Mouse (Mus musculus): Measurements from ENCODE around the gene Kcna7. TPM values are rescaled to one million over a fixed set of nuclear protein-coding genes. Genes with fewer than 3 reads are reported as not detected.
"Not testable (repeated sequence)": the region's sequence is repeated elsewhere in the genome, so short reads cannot be mapped to it uniquely, and the experiment has no call there.

Gene Kcna7
- polyA plus RNA-seq, 1 experiment: not detected

DNA sequence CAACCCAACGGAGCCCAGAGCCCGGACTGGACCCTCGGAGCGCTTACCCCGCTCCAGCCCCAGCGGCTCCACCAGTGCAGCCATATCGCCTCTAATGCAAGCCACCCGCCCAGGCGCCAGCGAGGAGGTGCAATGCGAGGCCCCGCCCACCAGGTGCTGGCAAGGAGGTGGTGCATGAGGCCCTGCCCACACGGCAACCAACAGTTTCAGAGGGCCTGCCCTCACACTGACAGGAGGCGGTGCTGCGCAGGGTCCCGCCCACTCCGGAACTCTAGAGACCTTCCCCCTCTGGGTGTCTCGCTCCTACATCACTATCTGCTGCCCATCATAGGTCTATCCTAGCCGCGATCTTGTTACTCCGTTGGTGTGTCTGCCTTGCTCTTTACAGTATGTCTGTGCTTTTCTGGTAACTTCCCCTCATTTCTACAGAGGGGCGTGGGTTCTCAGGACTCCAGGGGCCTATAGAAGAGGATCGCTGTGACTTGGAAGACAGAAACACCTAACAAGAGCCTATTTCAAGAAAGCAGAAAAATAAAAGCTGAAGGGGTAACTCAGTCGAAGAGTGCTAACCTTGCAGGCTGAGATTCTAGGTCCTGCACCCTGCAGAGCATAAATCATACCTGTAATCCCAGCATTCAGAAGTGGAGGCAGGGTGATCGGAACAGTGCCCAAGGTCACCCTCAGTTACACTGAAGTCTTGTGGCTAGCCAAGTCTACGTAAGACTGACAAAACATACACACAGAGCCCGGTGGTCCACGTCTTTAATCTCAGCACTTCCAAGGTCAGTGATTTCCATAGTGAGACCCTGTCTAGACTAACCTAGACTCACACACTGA is 34.8 kb upstream of the Kcna7 start, which contains the start of gene Lin7b:
TSS of gene Lin7b (minus strand) at position 109 of the 837 bp plus-strand sequence.
- Histone ChIP-seq H3K4me3 (replicated peaks; ENCODE audit: control insufficient read depth, low read depth, low read length) (no peak within 1 kb of the TSS), H3K4me1 (ENCODE audit: control insufficient read depth, insufficient read depth, low read length) (no peaks in the 10 kb centered on the region; the same call in 1 of the 2 replicates), H3K27ac (ENCODE audit: control insufficient read depth, insufficient read depth, low read depth, low read length, poor library complexity) (no peak within 1 kb of the TSS)
- 0 out of 2 replicates have a peak, but pooled peaks have one; percentile 7 for TF ChIP-seq CTCF (IDR thresholded peaks at IDR 0.05; ENCODE audit: control insufficient read depth, insufficient read depth, low read length)
- no peak for TF ChIP-seq POLR2A (IDR thresholded peaks at IDR 0.05; ENCODE audit: borderline replicate concordance, control insufficient read depth, low read depth, low read length)
- 12% methylated on average over 28 of the region's 28 CpGs for WGBS

DNA sequence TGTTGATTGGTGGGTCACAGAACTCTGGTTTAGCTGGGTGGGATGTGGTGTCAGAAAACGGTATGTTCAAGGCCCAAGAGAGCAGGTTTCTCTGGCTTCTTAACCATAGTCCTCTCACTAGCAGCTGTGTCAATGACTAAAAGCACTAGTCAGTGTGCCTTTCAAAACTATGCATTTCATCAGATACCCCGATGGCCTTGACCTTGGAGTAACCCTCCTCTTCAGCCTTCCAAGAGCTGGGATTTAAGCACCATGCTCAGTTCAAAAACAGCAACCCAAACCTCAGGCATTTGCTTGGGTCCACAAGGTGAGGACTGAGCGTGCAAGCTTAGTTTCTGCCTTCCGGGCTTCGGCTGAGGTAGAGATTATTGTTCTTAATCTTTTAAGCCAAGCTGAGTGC is 33.1 kb upstream of the Kcna7 start:
- Histone ChIP-seq H3K4me3 (replicated peaks; ENCODE audit: control insufficient read depth, low read depth, low read length) (no peak overlapping the region), H3K4me1 (ENCODE audit: control insufficient read depth, insufficient read depth, low read length) (no peaks in the 10 kb centered on the region; the same call in 1 of the 2 replicates), H3K27ac (ENCODE audit: control insufficient read depth, insufficient read depth, low read depth, low read length, poor library complexity) (no peak overlapping the region)
- 83% methylated on average over 5 of the region's 5 CpGs for WGBS
- TF ChIP-seq CTCF (IDR thresholded peaks at IDR 0.05; ENCODE audit: control insufficient read depth, insufficient read depth, low read length): no peak
- no peak for TF ChIP-seq POLR2A (IDR thresholded peaks at IDR 0.05; ENCODE audit: borderline replicate concordance, control insufficient read depth, low read depth, low read length)

DNA sequence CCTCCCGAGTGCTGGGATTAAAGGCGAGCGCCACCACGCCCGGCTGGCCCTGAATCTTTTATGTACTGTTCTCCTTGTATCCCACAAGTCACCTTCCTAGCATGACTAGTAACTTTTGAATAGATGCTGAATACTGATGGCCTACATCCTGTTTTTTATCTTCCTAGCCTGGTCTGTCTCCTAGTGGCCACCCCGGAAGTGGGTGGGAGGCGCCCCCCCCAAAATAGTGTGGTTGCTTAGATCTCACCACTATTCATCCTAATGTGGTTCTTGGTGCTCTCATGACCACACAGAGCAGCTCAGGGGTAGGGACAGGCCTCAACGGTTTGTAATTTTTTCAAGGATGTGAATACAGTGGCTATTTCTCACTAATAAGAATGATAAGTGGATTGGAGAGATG is 30.8 kb upstream of the Kcna7 start:
- Histone ChIP-seq H3K27ac (ENCODE audit: control insufficient read depth, insufficient read depth, low read depth, low read length, poor library complexity) (no peak overlapping the region), H3K4me3 (replicated peaks; ENCODE audit: control insufficient read depth, low read depth, low read length) (no peak overlapping the region), H3K4me1 (ENCODE audit: control insufficient read depth, insufficient read depth, low read length) (no peaks in the 10 kb centered on the region; the same call in 1 of the 2 replicates)
- TF ChIP-seq POLR2A (IDR thresholded peaks at IDR 0.05; ENCODE audit: borderline replicate concordance, control insufficient read depth, low read depth, low read length) (no peak), CTCF (IDR thresholded peaks at IDR 0.05; ENCODE audit: control insufficient read depth, insufficient read depth, low read length) (no peak)
- 79% methylated on average over 8 of the region's 8 CpGs for WGBS

DNA sequence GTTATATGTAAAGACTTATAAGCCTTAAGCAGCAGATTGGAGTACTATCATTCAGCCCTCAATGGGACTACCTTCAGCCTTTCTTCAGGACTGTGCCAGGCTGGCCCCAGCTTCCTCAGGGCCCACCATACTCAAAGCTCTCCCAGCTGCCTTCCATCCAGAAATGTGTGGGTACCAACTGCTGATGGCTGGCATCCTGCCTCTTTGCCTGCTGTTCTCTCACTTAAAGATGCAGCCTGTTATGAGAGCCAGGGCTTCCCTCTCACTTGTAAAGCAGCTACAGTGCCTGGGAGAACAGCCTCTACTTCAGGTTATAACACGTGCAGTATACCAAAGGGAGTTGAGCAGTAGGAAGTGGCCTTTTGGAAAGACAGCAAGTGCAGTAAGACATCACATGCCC is 29.4 kb upstream of the Kcna7 start:
- H3K4me3 ChIP-seq (replicated peaks; ENCODE audit: control insufficient read depth, low read depth, low read length): no peak overlapping the region

DNA sequence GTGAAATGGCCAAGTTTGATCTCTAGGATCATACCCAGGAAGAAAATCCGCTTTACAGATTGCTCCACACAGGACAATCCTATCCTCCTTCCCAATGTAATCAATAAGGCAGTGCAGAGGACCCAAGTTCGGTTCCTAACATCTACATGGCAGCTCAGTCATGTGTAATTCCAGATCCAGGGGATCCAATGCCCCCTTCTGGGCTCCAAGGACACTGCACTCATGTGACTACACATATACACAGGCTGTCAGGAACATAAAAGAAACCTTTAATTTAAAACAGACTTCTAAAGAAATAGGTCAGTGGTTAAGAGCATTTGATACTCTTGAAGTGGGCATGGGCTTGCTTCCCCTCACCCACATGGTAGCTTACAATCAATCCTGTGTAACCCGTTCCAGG is 19.4 kb upstream of the Kcna7 start:
- Histone ChIP-seq H3K27ac (ENCODE audit: control insufficient read depth, insufficient read depth, low read depth, low read length, poor library complexity) (no peak overlapping the region), H3K4me1 (ENCODE audit: control insufficient read depth, insufficient read depth, low read length) (no peaks in the 10 kb centered on the region), H3K4me3 (replicated peaks; ENCODE audit: control insufficient read depth, low read depth, low read length) (no peak overlapping the region)
- TF ChIP-seq POLR2A (IDR thresholded peaks at IDR 0.05; ENCODE audit: borderline replicate concordance, control insufficient read depth, low read depth, low read length) (no peak), CTCF (IDR thresholded peaks at IDR 0.05; ENCODE audit: control insufficient read depth, insufficient read depth, low read length) (no peak)
- WGBS: 90% methylated on average over 3 of the region's 3 CpGs

More for the DNA sequence above, 29.4 kb upstream of the Kcna7 start:
- Histone ChIP-seq H3K4me1 (ENCODE audit: control insufficient read depth, insufficient read depth, low read length) (no peaks in the 10 kb centered on the region), H3K27ac (ENCODE audit: control insufficient read depth, insufficient read depth, low read depth, low read length, poor library complexity) (no peak overlapping the region)
- 82% methylated on average over 1 of the region's 1 CpGs for WGBS
- no peak for TF ChIP-seq CTCF (IDR thresholded peaks at IDR 0.05; ENCODE audit: control insufficient read depth, insufficient read depth, low read length)
- TF ChIP-seq POLR2A (IDR thresholded peaks at IDR 0.05; ENCODE audit: borderline replicate concordance, control insufficient read depth, low read depth, low read length): no peak

DNA sequence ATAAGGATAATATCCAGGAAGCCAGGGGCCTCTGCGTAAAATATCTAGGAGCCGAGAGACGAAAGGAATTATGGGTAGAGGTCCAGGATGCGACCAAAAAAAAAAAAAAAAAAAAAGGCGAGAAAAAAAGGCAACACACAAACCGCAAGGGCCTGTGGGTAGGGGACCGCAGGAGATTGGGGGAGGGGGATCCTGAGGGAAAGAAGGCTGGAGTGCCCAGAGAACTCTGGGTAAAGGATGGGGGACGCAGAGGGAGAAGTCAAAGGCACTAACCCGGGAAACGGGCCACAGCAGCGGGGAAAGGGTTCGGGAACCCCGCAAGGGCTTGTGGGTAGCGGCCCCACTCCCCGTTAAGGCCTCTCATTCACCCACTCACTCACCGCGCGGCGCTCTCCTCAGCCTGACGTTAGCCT is 10.3 kb upstream of the Kcna7 start:
- peak overlapping the region; percentile 92 for H3K27ac ChIP-seq (ENCODE audit: control insufficient read depth, insufficient read depth, low read depth, low read length, poor library complexity)
- H3K4me3 ChIP-seq (replicated peaks; ENCODE audit: control insufficient read depth, low read depth, low read length): peak overlapping the region; percentile 78
- whole genome bisulfite sequencing: under 1% methylated on average over 20 of the region's 20 CpGs
- H3K4me1 ChIP-seq (ENCODE audit: control insufficient read depth, insufficient read depth, low read length): peaks cover 4% of the 10 kb centered on the region; the same call in 1 of the 2 replicates
- TF ChIP-seq CTCF (IDR thresholded peaks at IDR 0.05; ENCODE audit: control insufficient read depth, insufficient read depth, low read length): no peak
- TF ChIP-seq POLR2A (IDR thresholded peaks at IDR 0.05; ENCODE audit: borderline replicate concordance, control insufficient read depth, low read depth, low read length): no peak

DNA sequence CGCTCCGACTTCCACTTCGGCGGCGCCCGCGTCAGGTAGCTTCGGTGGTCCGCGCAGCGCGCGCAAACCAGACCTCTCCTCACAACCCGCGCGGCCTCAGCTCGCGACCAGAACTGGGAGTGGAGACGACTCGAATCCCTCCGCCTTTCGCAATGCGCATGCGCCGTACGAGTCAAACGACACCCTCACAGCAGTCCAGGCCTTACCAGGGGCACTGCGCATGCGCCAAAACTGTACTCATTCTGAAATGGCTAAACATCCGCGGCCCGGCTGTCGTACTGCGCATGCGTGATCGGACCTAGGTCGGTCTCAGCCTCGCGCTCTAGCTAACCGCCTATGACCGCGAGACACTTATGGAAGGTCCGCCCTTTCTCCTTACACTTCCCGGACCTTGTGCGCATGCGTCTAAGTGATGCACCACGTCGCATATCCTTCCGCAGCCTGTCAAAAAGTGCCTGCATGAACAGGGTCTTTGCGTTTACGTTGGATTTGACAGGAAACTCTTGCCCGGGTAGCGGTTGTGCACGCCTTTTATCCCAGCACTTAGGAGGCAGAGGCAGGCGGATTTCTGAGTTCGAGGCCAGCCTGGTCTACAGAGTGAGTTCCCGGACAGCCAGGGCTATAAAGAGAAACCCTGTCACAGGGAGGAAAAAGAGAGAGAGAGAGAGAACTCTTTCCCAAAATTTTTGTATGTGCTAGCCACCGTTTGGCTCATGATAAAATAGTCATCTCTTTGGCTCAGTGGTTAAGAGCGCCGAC is 9.7 kb upstream of the Kcna7 start, which contains the start of gene Snrnp70:
TSS of gene Snrnp70 (minus strand) at position 165 of the 759 bp plus-strand sequence.
- under 1% methylated on average over 60 of the region's 60 CpGs for WGBS
- Histone ChIP-seq H3K4me3 (replicated peaks; ENCODE audit: control insufficient read depth, low read depth, low read length) (peak within 1 kb of the TSS; percentile 78), H3K27ac (ENCODE audit: control insufficient read depth, insufficient read depth, low read depth, low read length, poor library complexity) (peak within 1 kb of the TSS; percentile 92)

DNA sequence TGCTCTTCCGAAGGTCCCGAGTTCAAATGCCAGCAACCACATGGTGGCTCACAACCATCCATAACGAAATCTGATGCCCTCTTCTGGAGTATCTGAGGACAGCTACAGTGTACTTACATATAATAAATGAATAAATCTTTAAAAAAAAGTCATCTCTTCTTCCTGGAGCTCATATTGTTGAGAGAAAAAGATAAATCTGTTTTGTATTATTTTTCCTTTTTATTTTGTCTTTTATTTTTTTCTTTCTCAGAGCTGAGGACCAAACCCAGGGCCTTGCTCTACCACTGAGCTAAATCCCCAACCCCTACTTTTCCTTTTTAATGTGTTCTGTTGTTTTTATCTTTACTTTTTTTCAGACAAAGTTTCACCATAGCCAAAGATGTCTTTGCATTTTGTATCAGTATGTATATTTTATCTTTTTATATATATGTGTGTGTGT is 9.1 kb upstream of the Kcna7 start:
- H3K4me1 ChIP-seq (ENCODE audit: control insufficient read depth, insufficient read depth, low read length); H3K27ac ChIP-seq (ENCODE audit: control insufficient read depth, insufficient read depth, low read depth, low read length, poor library complexity): not testable (repeated sequence)
- H3K4me3 ChIP-seq (replicated peaks; ENCODE audit: control insufficient read depth, low read depth, low read length): peak overlapping the region; percentile 75
- WGBS: 1% methylated on average over 3 of the region's 3 CpGs

More for the DNA sequence above, 9.7 kb upstream of the Kcna7 start, which contains the start of gene Snrnp70:
- TF ChIP-seq POLR2A (IDR thresholded peaks at IDR 0.05; ENCODE audit: borderline replicate concordance, control insufficient read depth, low read depth, low read length): peak; percentile 97
- TF ChIP-seq CTCF (IDR thresholded peaks at IDR 0.05; ENCODE audit: control insufficient read depth, insufficient read depth, low read length): no peak
- H3K4me1 ChIP-seq (ENCODE audit: control insufficient read depth, insufficient read depth, low read length): peaks cover 4% of the 10 kb centered on the region; the same call in 1 of the 2 replicates
